Mouse (Mus musculus): ENCODE measurements around the gene Ripply3.
A peak's percentile ranks its signal among the peaks of the same experiment; 100 is the strongest.

Ripply3 gene

DNA sequence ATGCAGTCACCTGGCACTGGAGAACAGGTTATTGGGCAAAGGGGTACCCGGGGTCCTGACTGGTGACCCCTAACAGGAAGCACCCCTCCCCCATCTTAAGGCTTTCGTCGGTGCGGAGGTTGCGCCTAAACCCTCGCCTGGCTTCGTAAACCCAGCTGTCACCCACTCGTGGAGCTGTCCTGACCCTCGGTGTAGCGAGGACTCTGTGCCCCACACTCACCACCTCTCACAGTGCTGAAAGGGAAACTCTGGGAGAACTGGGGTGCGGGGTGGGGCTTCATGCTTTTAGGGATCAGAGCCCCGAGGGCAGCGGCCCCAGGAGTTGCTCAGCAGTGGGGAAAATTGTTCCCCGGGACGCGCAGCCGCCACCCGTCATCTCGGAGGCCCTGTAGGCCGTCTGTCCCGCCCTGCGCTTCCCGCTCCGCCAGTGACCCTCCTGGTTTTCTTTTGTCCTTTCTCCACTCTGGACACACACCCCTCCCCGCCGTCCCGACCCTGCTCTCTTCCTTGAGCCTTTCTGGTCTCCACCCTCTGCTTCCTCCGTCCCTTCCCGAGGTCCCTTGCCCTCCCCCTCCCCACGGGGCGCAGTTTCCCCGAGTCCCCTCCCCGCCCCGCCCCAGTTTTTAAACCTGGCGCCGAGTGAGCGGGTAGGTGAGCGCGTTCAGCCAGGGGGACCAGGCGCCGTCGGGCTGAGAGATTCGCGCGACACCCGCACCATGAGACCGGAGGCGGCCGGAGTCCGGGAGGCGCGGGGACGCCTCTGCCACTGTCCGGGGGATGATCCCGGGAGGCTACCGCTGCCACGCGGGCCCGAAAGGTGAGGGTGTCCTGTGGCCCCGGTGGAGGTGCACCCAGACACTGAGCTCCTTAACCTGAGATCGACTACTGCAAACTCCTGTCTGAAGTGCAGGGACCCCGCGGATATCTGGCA lies at the start of gene Ripply3:
Ripply3 (plus strand) TSS at position 640 of the 931 bp plus-strand sequence.
- no peak for DNase-seq

DNA sequence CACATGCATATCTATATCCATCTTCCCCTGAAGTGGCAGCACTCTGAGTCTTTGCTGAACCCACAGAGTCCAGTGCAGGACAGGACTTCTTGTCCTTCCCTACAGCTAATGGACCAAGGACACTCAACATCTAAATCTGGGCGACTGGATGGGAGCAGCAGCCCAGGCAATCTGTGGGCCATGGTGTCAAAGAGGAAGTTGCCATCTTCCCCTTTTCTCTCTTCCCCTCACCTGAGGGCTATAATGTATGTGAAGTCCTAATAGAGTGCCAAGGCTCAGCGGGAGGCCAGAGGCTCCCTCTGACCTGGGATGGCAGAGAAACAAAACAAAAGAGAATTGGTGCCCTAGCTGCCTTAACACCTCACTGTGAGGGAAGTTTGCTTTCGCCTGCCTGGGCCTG lies 44.2 kb upstream of the Ripply3 start:
- no peak for DNase-seq

DNA sequence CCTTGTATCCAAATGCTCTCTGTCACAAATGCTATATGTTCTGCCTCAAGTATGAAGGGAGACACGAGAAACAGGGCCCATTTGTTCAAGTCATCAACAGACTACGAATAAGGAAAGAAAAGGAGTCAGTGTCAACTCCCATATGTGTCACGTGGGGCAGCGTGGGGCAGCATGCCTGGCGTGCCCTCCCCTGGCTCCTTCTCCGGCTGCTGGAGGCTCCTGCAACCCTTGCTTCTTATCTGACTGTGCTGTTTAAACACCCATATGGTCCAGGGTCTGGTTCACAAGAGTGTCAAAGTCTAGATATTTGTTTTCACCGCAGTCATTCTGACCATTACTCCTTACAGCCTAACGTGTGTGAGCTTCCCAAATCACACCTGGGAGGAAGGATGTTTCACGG lies 40.4 kb upstream of the Ripply3 start:
- no peak for DNase-seq

DNA sequence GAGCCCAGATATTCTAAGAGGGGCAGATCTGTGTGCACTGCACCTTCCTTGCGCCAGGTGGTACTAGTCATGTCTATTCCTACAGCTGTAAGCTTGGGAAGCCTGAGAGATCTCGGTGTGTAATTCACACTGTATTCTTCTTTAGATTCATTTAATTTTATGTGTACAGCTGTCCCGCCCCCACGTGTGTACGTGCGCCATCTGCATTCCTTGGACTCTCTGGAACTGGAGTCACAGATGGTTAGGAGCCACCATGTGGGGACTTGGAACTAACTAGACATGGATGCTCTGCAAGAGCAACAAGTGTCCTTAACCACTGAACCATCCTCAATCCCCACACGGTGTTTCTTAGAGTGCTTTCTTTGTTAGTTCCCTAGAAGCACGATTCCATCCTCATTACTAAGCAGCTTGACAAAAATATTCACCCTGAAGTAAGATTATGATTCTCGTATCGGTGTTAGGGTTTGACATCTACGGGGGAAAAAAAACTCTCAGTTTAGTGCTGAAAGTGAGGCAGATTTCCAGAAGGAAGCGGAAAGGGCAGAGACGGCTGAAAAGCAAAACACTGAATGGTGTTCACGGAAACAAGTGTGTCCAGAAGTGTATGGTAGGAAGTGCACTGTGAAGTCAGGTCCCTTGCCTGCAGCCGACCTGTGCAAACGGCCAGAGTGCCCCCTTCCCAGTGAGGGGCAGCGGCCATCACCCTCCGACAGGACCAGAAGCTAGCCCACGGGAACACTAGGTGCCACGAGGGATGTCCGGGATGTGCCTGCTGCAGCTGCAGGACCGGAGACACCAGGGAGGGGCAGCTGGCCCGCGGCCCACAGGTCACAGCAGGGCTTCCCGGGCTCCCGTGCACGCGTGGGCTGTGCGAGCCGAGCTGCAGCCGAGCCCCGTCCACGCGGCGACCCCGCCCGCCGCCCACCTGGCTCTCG lies 38.8 kb upstream of the Ripply3 start:
- DNase-seq, result peak; percentile 76

DNA sequence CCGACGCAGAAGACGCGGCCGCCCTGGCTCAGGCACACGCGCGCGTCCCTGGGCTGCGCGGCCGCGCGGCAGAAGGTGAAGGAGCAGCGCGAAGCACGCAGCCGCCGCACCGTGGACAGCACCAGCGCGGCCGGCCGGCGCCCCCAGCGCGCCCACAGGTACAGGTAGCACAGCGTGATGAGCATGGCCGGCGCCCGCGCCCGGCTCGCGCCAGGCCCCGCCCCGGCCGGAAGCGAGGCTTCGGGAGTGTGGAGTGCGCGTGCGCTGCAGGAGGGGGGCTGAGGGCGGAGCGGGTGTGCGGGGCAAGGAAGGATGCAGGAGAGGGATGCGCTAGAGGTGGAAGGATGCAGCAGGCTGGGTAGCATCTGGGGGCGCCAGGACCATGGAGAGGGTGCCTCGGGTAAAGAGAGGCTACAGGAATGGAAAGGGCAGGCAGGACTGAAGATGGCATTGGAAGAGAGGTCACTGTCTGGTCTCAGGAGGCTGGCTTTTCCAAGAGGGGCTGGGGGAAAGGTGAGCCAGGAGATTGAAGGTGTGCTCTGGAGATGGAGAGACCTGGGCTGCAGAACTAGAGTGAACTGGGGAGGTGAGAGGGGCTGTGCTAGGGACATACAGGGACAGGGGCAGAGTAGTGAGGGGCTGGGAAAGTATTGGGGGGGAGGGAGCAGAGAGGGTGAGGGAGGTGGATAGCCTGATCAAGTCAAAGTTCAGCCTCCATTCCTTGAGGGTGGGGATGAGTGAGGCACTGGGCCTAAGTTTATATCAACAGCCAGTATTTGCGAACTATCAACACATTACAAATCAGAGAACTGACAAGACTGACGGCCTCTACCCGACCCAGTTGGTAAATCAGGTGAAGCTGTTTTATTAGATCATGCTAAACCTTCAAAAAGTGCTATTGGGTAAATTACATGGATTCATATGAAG lies 37.9 kb upstream of the Ripply3 start:
- peak; percentile 90 for DNase-seq

DNA sequence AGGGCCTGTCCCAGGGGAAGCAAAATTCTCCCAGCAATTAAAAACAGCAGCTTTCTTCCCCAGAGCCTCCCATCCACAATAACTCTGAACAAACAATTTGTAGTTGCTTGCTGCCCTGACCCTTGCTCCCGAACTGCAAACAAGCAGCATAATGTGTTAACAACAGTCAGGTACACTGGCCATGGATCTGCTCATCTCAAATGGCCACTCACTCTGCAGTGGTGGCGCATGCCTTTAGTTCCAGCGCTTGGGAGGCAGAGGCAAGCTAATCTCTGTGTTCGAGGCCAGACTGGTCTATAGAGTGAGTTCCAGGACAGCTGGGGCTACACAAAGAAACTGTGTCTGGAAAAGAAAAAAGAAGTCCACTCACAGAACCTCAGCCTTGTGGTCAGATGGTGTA lies 37.1 kb upstream of the Ripply3 start:
- DNase-seq, result no peak

DNA sequence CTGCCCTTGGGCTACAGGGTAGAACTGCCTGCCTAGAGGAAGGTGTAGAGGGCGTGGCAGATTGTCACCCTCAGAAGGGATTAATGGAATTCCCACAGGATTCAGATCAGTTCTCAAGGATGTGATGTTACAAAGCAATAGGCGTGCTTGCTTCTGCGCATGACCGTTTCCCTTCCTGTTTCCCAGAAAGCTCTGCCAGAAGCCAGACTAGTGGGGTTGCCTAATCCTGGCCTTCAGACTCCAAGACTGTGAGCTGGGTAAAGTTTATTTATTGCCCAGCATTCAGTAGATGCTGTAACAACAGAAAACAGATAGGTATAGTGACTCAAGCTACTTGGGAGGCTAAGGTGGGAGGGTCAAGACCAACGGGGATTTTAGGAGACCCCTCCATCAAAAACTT lies 30.1 kb upstream of the Ripply3 start:
- no peak for DNase-seq

DNA sequence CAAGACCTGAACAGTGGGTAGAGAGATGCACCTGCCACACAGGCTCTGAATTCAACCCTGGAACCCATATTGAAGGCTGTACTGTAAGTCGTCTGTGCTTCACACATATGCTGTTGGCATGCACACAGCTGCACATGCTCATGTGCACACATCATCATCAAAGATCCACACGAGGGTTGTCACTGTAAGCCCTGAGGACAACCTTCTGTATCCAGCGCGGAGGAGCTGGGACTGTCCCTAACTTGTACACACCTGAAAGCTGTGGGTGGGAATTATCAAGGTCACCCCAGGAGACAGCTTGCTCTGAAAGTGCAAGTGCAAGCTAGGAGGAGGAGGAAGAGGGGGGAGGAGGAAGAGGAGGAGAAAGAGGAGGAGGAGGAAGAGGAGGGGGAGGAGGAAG lies 29.0 kb upstream of the Ripply3 start:
- no peak for DNase-seq

DNA sequence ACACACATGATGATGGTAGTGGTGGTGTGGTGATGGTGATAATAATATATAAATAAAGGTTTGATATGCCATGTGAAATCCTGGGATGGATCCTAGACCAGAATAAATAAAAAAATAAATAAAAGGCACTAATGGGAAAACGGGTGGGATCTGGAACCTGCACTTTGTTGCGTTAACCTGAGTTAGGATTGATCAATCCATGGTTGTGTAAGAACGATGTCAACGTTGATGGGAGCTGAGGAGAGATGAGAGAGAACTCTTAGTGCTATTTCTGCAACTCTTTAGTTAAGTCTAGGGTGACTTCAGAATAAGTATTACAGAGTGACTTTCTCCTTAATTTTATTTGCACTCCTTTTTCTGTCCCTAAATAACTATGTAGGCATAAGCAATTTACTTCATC lies 27.0 kb upstream of the Ripply3 start:
- no peak for DNase-seq

DNA sequence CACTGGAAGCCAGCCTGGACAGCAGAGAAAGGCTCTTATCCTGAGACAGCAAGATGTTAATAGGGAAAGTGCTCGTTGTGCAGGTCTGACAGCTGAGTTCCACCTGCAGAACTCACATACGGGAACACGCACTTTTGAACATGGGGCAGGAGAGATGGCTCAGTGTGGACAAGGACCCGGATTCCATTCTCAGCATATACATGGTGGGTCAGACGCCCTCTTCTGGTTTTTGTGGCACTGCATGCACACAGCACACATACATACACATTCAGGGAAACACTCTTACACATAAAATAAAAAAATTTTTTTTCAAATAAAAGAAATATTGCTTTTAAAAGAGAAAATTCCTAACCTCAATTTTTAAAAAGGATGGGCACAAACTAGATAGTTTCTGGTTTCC lies 26.5 kb upstream of the Ripply3 start:
- DNase-seq, result no peak

DNA sequence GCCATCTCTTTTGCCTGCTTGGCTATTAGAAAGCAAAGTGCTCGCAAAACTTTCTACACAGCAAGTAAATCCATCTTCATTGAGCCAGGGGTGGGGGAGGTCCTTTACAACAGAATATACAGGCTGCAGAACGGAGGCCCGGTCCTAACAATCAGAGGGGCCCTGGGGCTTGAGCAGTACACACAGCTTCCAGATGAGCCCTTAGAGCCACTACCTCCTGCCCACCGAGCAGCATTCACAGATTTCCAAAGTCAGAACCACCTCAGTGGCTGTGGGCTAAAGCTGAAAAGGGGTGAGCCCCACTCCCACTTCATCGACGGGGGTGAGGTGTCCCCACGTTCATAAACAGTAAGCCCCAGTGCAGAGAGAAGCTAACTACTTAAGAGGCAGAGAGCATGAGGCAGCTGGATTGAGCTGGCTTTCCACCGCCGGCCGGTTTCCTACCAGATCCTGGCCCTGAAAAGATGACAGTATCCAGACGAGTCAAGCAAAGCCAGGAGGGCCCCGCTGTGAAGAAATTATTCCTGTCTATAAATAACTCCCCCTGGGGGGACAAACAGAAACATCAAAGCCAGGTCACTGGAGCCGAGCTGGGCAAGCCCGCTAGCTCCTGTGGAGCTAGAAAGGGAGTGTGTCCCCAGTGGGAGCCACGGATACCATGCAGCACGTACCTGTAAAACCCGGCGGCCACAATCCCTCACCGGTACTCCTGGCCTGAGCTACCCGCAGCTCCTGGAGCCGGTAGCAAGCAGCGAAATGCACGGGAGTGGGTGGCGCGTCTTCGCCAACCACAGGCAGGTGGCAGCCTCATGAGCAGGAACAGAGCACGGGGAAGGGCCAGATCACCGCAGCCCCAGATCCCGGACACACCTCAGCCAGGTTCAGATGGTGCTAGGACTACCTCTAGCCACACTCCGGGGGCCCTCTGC lies 25.7 kb upstream of the Ripply3 start:
- peak; percentile 85 for DNase-seq

DNA sequence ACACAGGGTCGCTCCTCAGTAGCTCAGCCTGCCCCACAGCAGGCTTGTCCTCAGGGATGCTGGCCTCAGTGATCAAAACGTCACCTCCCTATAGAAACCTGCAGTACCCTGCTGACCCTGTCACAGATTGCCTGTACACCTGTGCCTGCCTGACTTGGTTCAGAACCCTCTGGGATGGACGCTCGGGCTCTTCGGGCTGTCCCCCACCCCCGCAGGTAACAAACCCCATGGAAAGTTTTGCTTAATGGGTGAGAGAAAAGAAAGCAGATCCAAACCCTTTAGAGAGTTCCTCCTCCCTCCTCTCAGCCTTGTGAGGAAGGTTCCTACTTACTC lies 25.1 kb upstream of the Ripply3 start:
- DNase-seq, result no peak

DNA sequence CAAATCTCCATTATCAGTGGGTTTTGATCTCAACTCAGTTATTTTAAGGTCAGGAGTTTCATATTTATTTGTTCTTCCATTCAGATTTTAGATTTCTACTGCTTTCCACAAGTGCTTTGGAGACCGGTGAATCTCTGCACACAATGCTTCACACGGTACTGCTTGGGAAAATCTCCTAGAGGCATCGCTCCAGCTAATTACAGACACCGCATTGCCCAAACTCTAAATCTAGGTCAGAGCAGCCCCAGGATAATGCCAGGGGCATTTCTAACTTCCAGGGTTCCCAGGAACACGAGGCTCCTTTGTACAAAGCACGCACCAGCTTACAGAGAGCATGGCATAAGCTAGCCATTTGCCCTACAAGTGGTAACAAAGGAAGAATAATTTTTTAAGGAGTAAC lies 20.7 kb upstream of the Ripply3 start:
- DNase-seq, result peak; percentile 71

DNA sequence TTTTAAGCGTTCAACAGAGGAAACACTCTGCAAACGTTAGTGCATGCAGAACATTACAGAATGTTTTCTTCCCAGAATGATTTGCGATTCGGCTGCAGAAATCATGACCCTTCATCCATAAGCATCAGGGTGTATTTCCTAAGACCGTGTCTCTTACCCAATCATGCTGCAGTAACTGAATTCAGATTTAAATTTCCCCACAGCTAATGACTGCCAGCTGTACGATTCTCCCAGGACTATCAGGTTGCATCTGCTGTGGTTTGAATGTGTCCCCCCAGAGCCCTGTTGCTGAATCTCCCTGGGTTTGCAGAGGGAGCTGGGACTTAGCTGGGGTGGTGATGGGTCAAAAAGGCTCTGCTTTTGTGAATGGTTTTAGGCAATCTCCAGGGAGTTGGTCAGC lies 20.3 kb upstream of the Ripply3 start:
- DNase-seq, result no peak

DNA sequence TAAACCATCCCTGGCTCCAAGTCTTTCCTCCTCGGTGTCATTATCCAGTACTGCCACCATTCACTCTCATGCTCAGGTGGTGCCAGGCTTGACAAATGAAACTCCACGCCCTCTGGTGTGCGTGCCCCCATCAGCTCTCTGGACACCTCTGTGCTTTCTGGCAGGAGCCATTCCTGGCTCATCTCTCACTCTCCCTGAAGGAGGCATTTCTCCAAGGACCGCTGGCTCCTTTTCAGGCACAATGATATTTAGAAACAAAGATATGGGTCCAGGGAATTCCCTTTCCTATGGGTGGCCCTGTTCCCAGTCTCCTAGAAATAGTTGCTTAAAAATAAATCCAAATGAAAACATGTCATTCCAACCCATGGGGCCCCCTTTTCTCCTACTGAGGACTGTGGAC lies 19.2 kb upstream of the Ripply3 start:
- no peak for DNase-seq

DNA sequence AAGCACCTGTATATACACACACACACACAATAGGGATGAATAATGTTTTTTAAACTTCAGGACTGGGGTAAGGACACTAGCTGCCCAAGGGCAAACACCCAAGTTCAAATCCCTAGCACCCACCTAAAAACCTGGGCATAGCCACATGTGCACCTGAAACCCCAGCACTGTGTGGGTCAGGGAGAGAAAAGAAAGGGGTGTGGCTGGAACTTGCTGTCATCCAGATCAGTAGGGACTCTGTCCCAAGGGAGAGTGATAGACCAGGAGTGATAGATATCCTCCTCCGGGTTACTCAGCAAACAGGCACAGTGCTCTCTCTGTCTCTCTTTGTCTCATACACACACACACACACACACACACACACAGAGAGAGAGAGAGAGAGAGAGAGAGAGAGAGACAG lies 16.8 kb upstream of the Ripply3 start:
- DNase-seq, result no peak

DNA sequence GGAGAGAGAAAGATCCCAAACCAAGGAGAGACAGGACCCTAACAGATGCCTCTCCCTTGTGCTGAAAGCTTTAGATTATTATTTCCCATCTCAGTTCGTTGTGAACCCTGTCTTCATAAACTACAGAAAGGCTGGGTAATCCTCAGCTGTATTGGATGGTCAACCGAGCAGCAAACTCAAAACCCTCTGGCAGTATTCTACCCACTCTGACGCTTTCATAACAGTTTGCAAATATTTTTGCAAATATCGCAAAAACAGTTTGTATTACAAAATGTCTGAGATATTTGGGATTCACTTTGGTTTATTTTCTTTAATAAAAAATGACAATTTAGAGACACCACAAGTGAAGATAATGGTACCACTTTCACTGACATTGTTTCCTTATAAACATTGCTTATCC lies 16.3 kb upstream of the Ripply3 start:
- DNase-seq, result no peak

DNA sequence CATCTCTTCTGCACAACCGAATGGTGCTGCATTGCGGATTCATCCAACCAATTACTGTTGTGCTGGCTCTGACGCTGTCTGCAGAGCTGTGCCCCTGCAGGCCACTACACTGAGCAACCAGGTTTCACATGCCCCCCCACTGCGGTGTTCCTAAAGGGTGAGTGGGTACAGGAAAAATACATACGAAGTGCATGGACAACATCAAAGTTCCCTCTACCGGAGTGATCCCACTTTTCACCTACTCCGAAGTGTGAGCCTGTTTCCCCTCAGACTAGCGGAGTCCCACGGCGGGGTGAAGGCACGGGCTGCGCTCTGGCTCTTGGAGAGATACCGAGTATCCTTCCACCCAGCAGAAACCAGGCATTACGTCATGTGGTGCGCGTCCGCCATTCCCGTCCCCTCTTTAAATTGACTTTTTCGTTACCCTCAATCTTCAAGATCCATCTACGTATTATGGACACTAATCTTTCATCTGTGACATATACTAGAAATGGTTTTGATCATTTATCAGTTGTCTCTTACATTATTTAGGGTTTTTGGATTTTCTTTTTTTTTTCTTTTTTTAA lies 15.5 kb upstream of the Ripply3 start:
- DNase-seq, result peak; percentile 95

DNA sequence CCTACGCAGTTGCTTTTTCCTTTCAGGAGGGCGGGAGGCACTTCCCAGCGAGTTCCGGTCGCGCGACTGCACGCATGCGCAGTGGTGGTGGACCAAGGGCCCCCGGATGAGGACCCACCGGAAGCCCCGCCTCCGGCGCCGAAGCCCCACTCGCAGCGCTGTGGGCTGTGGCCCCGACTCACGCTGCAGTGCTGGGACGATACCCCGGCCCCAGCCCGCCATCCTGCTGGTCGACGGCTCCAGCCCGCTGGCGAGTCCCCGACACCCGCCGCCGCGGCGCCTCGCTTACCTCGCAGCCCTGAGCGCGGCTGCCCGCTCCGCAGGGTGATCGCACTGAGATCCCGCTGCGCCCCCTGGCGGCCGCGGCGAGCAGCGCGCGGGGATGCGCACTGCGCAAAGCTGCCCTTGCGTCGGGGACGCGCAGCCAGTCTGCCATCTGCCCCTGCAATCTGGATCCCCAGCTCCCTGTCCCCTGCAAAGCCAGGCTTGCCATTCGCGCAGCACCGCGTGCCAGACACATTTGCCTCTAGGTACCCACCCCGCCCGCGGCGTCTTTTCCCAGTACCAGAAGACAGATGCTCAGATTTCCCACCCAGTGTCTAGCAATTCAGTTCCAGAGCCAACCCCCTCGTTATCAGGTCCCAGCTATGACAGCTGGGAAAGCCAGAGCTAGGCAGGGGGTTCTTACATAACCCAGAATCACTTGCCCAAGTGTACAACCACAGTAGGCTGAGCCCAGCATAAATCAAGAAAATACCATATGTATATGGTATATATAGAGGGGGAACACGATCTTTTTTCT lies 14.8 kb upstream of the Ripply3 start, which contains the start of gene Hlcs:
Hlcs (minus strand) TSS at position 343 of the 802 bp plus-strand sequence.
- DNase-seq, result peak; percentile 99

DNA sequence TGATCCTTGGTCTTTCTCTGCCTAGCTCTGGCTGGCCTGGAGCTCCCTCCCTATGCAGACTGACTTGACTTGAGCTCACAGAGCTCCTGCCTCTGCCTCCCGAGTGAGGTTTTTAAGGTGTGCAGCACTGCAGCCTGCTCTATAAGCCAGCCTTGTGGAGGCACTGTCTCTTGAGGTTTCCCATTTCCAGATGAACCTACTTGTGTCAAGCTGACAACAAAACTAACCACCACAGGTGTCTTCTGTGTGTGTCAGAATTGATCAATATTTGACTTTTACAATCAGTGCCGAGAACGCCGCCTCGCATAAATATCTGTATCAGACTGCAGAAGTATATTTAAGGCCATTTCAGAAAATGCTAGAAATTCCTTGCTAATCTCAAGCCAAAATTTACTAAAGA lies 13.6 kb upstream of the Ripply3 start:
- DNase-seq, result no peak

Measured in cerebellum, adult 11-12 months (tissue).